ENCODE assay signal across 33 mouse cellular contexts in genomic region chr4:52859136-52859535, GRCm38 (mm10). TPM values are rescaled to one million over a fixed set of nuclear protein-coding genes. Genes with fewer than 3 reads are reported as not detected.
"Had no signal": no experiment of that assay in that cellular context is flagged by ENCODE, and none has a peak within 500 bp of the region (broad histone marks: within the 10 kb centered on the region; RNA-seq: fewer than 3 reads in every experiment).

TSS of gene Olfr273 (minus strand) at chr4:52859236.

- DNase-seq: cerebellum, adult 9-10 months; cerebellum, adult 9-11 months; cerebellum, postnatal 10 days; cerebellum, postnatal 14 days; cerebellum, postnatal 25 days; cerebellum, postnatal 36 days; embryo, embryonic 11 days; forebrain, postnatal 0 days; gastrocnemius, adult 2 months; gastrocnemius, postnatal 10 days; gastrocnemius, postnatal 14 days; gastrocnemius, postnatal 25 days; gastrocnemius, postnatal 36 days; heart, adult 11 months; heart, adult 18-20 months; heart, adult 2 months had no signal

RNA-seq across cellular contexts. Expression of gene Olfr273, which starts in this region (rescaled TPM):
- polyA plus RNA-seq: cortical plate, adult 2 months; embryonic facial prominence, embryonic 10.5 days; embryonic facial prominence, embryonic 11.5 days; embryonic facial prominence, embryonic 12.5 days; embryonic facial prominence, embryonic 13.5 days; embryonic facial prominence, embryonic 14.5 days; embryonic facial prominence, embryonic 15.5 days; erythroblast, embryonic 14.5 days; forebrain, embryonic 10.5 days; forebrain, embryonic 11.5 days; forebrain, embryonic 12.5 days; forebrain, embryonic 13.5 days; forebrain, embryonic 14.5 days; forebrain, embryonic 15.5 days; forebrain, embryonic 16.5 days; forebrain, postnatal 0 days; frontal cortex, adult 2 months; gonadal fat pad, adult 2 months; heart, adult 2 months had no signal
